Mouse (Mus musculus) embryonic fibroblast, embryonic 13.5 days (primary cell): Measurements from ENCODE around the gene Chrm4.

Experiments
- CTCF ChIP-seq: IDR thresholded peaks from 2 replicates; pipeline ENCODE4 v1.5.1; 2011; ENCODE audit warnings: mild to moderate bottlenecking, control low read depth, low read length, moderate library complexity, borderline replicate concordance; ENCODE audit not compliant: insufficient read depth
- POLR2A ChIP-seq: IDR thresholded peaks from 2 replicates; pipeline ENCODE4 v1.6.1; 2011; ENCODE audit warnings: low read depth, mild to moderate bottlenecking, control low read depth, low read length, moderate library complexity

- TF ChIP-seq CTCF (no peak), POLR2A (no peak)
These were observed 13.5 kb upstream of the Chrm4 start for GRCm38 (mm10) chr2:91913328-91914110.
